Mouse (Mus musculus): ENCODE data around the gene Cacna1e.

DNA sequence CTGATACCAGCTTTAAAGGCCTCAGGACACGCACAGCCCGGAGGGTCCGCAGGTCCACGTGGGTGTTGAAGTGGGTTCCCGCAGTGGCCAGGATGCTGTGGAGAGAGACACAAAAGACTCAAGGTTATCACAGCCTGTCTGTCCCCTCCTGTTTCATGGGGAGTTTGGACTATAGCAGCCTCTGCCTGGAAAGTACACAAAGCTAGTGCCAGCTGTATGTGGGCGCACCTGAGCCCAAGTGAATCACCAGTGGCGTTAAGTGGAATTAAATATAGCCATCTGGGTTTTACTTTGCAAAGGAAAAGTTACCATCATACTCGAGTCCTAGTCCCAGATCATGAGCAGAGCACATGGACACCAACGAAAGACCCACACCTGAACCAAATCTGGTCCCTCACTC lies 248.5 kb downstream of the Cacna1e start:
- TF ChIP-seq POLR2A (IDR thresholded peaks at IDR 0.05; ENCODE audit: extremely low read depth, insufficient read depth, low read length), result no peak
- TF ChIP-seq CTCF (IDR thresholded peaks at IDR 0.05; ENCODE audit: low read depth, low read length), result no peak
